Mouse (Mus musculus): Measurements from ENCODE around the gene Slc26a8.
"Not testable (repeated sequence)": the region's sequence is repeated elsewhere in the genome, so short reads cannot be mapped to it uniquely, and the experiment has no call there.

- not testable (repeated sequence) for TF ChIP-seq USF1 (IDR thresholded peaks at IDR 0.05; ENCODE audit: low read depth); POLR2A (IDR thresholded peaks at IDR 0.05; ENCODE audit: insufficient read length, low read depth); CEBPB (IDR thresholded peaks at IDR 0.05; ENCODE audit: insufficient read depth, poor library complexity, severe bottlenecking); REST (IDR thresholded peaks at IDR 0.05; ENCODE audit: insufficient read depth, insufficient read length); TCF12 (IDR thresholded peaks at IDR 0.05; ENCODE audit: insufficient read depth, poor library complexity, severe bottlenecking); MAX (IDR thresholded peaks at IDR 0.05; ENCODE audit: low read depth); MYOG (IDR thresholded peaks at IDR 0.05; ENCODE audit: control insufficient read depth in 1 of 3, insufficient read depth in 1 of 3, insufficient read length in 2 of 3, low read depth in 2 of 3)
Observed at GRCm38 (mm10) chr17:28727511-28727910, 37.5 kb upstream of the Slc26a8 start.
